Mouse (Mus musculus) stomach, postnatal 0 days (tissue): Measurements from ENCODE around the gene Slc9a2. TPM values are rescaled to one million over a fixed set of nuclear protein-coding genes. Genes with fewer than 3 reads are reported as not detected.

Experiments
- ATAC-seq: fragments of 200-750 bp; cut with Nextera tagmentation; 2 replicates; pipeline ENCODE4 v1.8.0; 2017; ENCODE audit not compliant: low FRiP score, low TSS enrichment
- DNase-seq: peaks from one replicate; pipeline ENCODE4 v3.0.0-alpha.2; 2016; ENCODE audit warnings: low spot score
- H3K27ac ChIP-seq: fragments of 300-500 bp; sonication (generic); replicated peaks from 2 replicates; pipeline ENCODE4 v1.5.1; 2014; ENCODE audit warnings: mild to moderate bottlenecking, control low read depth
- H3K27me3 ChIP-seq: fragments of 300-500 bp; sonication (generic); 2 replicates; pipeline ENCODE4 v1.6.1; 2014; ENCODE audit warnings: low read length; ENCODE audit not compliant: control insufficient read depth, insufficient read depth
- H3K36me3 ChIP-seq: fragments of 300-500 bp; sonication (generic); 2 replicates; pipeline ENCODE4 v1.6.1; 2014; ENCODE audit warnings: low read length, mixed read lengths; ENCODE audit not compliant: control insufficient read depth, insufficient read depth
- H3K4me1 ChIP-seq: fragments of 300-500 bp; sonication (generic); replicated peaks from 2 replicates; pipeline ENCODE4 v1.6.1; 2014; ENCODE audit warnings: antibody characterized with exemption; ENCODE audit not compliant: control insufficient read depth, insufficient read depth
- H3K4me2 ChIP-seq: fragments of 300-500 bp; sonication (generic); replicated peaks from 2 replicates; pipeline ENCODE4 v1.6.1; 2014; ENCODE audit warnings: low read depth, mild to moderate bottlenecking, control low read depth, moderate library complexity
- H3K4me3 ChIP-seq: fragments of 300-500 bp; sonication (generic); 2 replicates; pipeline ENCODE4 v1.5.1; 2014; ENCODE audit warnings: low read depth, low read length, control low read depth
- H3K9ac ChIP-seq: fragments of 300-500 bp; sonication (generic); 2 replicates; pipeline ENCODE4 v1.6.1; 2014; ENCODE audit warnings: mild to moderate bottlenecking, low read length, control low read depth, mixed read lengths
- H3K9me3 ChIP-seq: fragments of 300-500 bp; sonication (generic); 2 replicates; pipeline ENCODE4 v1.6.1; 2016; ENCODE audit warnings: low read length; ENCODE audit not compliant: control insufficient read depth
- CTCF ChIP-seq: IDR thresholded peaks from 2 replicates; pipeline ENCODE4 v1.5.1; 2016; ENCODE audit warnings: antibody characterized with exemption, low read depth, mild to moderate bottlenecking, moderate library complexity
- EP300 ChIP-seq: optimal IDR thresholded peaks from 2 replicates; pipeline ENCODE3; 2016; ENCODE audit warnings: antibody characterized with exemption
- WGBS: fragments of 180-500 bp; shearing (Covaris S2); extraction: QIAGEN DNeasy Blood & Tissue Kit; methylation state at CpG from one replicate; pipeline ENCODE4 v1.1.7; 2014; 5-methylcytosine and 5-hydroxymethylcytosine counted together
- polyA plus RNA-seq: library from polyadenylated mRNA; unstranded; fragments of >200 nt; fragmentation: Nextera tagmentation; extraction: Ambion mirVana; gene quantifications from 2 replicates; pipeline ENCODE4 v1.2.1, GENCODE M21; 2015

The Slc9a2 gene
- polyA plus RNA-seq, 1 experiment from 2014 or later: 13.9 TPM

DNA sequence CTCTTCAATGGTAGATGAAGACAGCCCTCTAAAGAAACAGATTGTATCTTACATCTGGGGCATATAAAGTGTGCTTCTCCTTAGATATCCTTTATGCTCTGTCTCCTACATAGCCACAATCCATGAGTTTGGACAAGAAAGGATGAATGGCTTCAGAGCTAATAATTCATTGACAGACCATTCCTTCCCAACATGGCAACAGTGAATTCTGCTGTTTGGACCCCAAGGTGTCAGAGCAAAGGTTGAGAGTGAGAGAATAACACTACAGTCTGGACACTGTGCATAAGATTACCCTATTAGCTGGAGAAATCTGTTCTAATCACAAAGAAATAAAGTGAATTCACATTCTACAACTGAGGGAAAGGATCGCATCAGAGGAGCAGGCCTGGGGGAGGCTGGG is 115.1 kb downstream of the Slc9a2 start:
- Histone ChIP-seq H3K9me3 (no peaks in the 10 kb centered on the region), H3K27ac (no peak overlapping the region), H3K9ac (no peak overlapping the region), H3K36me3 (no peaks in the 10 kb centered on the region), H3K4me2 (no peak overlapping the region), H3K27me3 (no peaks in the 10 kb centered on the region), H3K4me1 (no peaks in the 10 kb centered on the region), H3K4me3 (no peak overlapping the region)
- no peak for TF ChIP-seq CTCF
- no peak for TF ChIP-seq EP300
- ATAC-seq (no peak), DNase-seq (no peak)
- WGBS: 91% methylated on average over 1 of the region's 1 CpGs

DNA sequence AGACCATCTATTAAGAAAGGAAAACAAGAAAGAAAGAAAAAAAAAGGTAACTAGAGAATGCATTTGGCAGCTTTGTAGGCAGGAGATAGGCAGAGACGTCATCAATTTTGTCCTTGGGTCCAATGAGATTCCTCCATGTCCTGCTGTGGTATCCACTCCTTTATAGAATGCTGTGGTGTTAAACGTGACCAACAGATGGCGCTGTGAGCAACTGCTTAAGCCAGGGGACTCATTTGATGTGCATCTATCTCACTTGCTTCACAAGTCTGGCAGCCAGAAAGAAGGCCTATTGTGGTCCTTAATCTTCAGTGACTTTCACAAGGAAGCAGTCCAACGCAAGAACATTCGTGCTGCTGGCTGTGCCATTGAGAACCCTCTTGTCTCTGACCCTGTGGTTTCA is 117.0 kb downstream of the Slc9a2 start:
- H3K36me3 ChIP-seq: no peaks in the 10 kb centered on the region
- H3K4me3 ChIP-seq: no peak overlapping the region
- no peak for TF ChIP-seq EP300
- peak; percentile 82 for TF ChIP-seq CTCF
- no peaks in the 10 kb centered on the region for H3K9me3 ChIP-seq
- DNase-seq (peak; percentile 64), ATAC-seq (peak; percentile 74; the same call in 1 of the 2 replicates)
- H3K4me2 ChIP-seq: no peak overlapping the region
- no peak overlapping the region for H3K27ac ChIP-seq
- H3K4me1 ChIP-seq: no peaks in the 10 kb centered on the region
- H3K9ac ChIP-seq: no peak overlapping the region
- H3K27me3 ChIP-seq: no peaks in the 10 kb centered on the region
- 18% methylated on average over 5 of the region's 5 CpGs for WGBS

DNA sequence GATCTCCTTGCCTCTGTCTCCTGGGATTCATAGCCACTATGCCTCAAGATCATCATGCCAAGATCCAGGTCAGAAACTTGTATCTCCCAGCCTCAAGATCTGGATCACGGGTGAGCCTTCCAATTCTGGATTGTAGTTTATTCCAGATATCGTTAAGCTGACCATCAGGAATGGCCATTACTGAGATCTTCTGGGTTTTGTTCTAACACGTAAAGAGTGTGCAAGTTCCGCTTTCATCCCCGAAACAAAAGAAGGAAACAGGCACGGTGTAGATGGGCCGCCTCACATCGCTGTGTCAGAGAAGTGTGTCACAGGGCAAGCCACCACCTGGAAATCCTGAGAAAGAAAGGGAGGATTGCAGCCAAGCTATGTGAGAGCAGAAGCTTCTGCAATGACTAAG is 118.7 kb downstream of the Slc9a2 start:
- Histone ChIP-seq H3K36me3 (no peaks in the 10 kb centered on the region), H3K4me1 (no peaks in the 10 kb centered on the region), H3K9me3 (no peaks in the 10 kb centered on the region), H3K9ac (no peak overlapping the region), H3K4me3 (no peak overlapping the region), H3K4me2 (no peak overlapping the region), H3K27ac (no peak overlapping the region), H3K27me3 (no peaks in the 10 kb centered on the region)
- ATAC-seq (no peak), DNase-seq (no peak)
- 82% methylated on average over 8 of the region's 8 CpGs for WGBS
- TF ChIP-seq CTCF (no peak), EP300 (no peak)

DNA sequence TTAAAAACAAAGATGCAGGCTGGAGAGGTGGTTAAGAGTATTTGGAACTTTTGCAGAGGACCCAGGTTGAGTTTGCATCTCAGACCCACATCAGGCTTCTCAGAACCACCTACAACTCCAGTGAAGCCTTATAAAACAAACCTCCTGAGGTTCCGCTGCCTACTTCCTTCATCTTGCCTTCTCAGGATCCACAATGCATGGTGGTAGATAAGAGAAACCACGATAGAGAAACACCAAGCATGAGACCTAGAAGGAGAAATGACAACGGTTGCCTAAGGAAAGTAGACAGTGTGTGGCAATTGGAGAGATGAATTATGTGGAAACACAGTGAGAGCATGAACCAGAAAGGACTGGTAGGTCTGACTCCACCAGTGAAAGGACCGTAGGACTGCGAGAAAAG is 120.5 kb downstream of the Slc9a2 start:
- H3K27me3 ChIP-seq: no peaks in the 10 kb centered on the region
- ATAC-seq (no peak), DNase-seq (no peak)
- no peak overlapping the region for H3K4me2 ChIP-seq
- no peak overlapping the region for H3K27ac ChIP-seq
- no peaks in the 10 kb centered on the region for H3K36me3 ChIP-seq
- no peak overlapping the region for H3K9ac ChIP-seq
- H3K4me3 ChIP-seq: no peak overlapping the region
- H3K9me3 ChIP-seq: no peaks in the 10 kb centered on the region
- WGBS: 81% methylated on average over 5 of the region's 5 CpGs
- H3K4me1 ChIP-seq: no peaks in the 10 kb centered on the region
- TF ChIP-seq CTCF: no peak
- no peak for TF ChIP-seq EP300

DNA sequence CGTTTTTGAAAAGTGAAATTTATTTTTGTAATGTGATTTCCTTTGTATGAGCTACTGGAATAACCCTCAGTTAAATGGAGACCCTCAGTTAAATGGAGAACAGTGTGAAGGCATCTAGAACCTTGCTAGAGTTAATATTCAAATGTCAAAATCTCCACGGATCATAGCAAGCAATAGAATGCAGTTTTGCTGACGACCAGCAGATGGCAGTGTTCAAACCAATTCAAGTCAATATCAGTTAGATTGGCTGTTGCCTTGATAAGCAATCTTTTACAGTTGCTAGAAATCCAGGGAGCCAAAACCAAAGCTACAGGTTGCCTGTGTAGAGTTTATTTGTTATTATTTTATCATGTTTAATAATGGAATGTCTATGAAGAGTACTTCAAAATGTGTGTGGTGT is 122.4 kb downstream of the Slc9a2 start:
- Histone ChIP-seq H3K4me1 (no peaks in the 10 kb centered on the region), H3K9ac (no peak overlapping the region), H3K4me3 (no peak overlapping the region), H3K27ac (no peak overlapping the region), H3K27me3 (no peaks in the 10 kb centered on the region), H3K9me3 (no peaks in the 10 kb centered on the region), H3K36me3 (no peaks in the 10 kb centered on the region), H3K4me2 (no peak overlapping the region)
- peak; percentile 33 for DNase-seq
- 21% methylated on average over 3 of the region's 3 CpGs for WGBS
- no peak for ATAC-seq
- TF ChIP-seq CTCF (peak; percentile 87), EP300 (no peak)

DNA sequence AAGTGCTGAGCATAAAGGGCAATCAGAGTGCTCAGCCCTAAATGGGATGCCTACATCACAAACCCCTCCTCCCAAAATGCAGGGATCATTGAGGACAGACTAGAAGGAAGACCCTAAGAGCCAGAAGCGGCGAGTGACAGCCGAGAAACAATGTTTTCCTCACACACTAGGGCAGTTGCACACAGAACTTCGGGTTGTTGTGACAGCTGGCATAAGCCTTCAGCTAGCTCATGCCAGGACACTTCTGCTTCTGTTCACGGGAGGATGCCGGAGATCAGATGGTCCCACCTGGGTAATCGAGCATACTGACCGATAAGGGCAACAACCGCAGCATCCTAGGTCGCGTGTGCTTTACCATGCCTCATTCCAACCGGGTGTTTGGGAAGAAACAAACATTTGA is 123.7 kb downstream of the Slc9a2 start:
- Histone ChIP-seq H3K9me3 (no peaks in the 10 kb centered on the region), H3K36me3 (no peaks in the 10 kb centered on the region), H3K9ac (no peak overlapping the region), H3K4me1 (no peaks in the 10 kb centered on the region), H3K4me3 (no peak overlapping the region), H3K27me3 (no peaks in the 10 kb centered on the region), H3K4me2 (no peak overlapping the region), H3K27ac (no peak overlapping the region)
- no peak for TF ChIP-seq EP300
- TF ChIP-seq CTCF: no peak
- 91% methylated on average over 12 of the region's 12 CpGs for WGBS
- ATAC-seq (no peak), DNase-seq (no peak)
